Mouse (Mus musculus): ENCODE results near the gene Pygo1.
A peak's percentile ranks its signal among the peaks of the same experiment; 100 is the strongest.

Pygo1 gene

DNA sequence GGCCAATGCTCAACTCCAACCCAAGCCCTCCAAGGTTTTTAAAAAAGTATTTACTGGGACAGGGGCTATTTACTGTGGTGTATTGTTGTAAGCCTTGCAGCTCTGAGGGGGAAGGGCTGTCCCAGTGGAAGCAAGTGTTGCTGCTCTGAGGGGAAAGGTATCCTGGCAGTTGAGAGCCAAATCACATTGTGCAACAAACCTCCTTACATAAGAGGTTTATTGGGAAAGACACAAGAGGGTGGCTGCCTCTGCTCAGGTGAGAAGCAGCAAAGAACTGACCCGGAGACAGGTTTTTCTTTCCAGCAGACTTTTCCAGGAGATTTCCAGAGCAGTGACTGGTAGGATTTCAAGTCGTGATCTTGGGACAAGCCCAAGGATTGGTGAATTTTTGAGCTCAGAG, 10.9 kb downstream of the Pygo1 start:
- no peak for DNase-seq (ENCODE audit: low spot score)

DNA sequence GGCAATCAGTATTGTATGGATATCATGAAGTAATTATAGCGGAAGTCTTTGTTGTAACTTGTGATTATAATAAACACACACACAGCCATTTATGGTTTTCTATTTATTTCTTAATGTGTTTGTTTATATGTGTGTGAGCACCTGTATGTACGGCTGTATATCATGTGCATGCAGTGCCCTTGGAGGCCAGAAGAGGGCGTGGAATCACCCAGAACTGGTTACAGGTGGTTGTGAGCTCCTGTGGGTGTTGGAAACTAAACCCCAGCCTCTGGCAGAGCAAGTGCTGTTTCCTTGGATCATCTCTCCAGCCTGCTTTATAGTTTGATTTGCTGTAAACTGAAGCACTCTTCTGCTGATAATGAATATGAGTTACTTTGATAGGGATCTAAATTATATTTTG, 18.0 kb downstream of the Pygo1 start:
- DNase-seq (ENCODE audit: low spot score) = no peak

DNA sequence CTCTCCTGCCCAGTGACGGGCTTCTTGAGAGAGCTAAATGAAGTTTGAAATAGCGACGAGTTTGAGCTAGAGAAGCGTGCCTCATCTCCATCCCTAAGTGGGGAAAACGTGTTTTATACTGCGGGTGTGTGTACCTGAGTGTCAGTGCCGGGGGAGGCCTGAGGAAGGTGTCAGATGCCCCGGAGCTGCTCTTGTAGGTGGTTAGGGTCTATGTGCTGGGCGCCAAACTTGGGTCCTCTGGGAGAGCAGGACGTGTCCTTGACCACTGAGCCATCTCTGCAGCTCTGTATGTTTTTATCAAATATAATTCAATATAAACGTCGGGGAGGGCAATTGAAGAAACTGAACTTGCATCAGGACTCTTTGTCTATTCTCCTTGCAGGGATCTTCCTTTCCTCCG, 18.8 kb downstream of the Pygo1 start:
- no peak for DNase-seq (ENCODE audit: low spot score)

DNA sequence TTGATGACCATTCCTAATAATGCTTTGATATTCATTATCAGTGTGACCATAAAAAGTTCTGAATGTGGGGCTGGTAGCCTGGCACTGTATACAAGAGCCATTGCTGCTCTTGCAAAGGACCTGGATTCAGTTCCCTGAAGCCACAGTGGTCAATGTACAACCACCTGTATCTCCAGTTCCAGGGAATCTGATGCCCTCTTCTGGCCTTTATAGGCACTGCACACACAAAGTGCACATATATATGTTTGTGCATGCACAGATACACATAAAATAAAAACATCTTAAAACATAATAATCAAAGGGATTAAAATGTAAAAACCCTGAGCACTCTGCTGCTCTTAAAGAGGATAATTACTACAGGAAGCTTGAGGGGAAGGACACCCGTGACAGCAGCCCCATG, 21.6 kb downstream of the Pygo1 start:
- no peak for DNase-seq (ENCODE audit: low spot score)

DNA sequence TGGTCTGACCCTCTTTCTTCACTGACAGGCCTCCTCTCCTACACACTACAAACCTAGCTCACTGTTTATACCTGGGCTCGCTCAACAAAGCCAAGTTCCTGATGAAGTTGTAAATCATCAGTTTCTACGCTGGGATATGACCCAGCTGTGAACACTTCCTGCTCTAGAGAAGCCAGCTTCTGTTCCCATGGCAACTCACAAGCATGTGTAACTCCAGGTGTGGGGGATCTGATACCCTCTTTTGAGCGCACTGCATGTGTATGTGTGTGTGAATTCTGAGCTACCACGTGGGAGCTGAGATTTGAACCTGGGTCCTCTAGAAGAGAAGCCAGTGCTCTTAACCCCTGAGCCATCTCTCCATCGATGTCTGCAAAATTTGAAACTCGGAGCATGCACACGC, 24.1 kb downstream of the Pygo1 start:
- no peak for DNase-seq (ENCODE audit: low spot score)

DNA sequence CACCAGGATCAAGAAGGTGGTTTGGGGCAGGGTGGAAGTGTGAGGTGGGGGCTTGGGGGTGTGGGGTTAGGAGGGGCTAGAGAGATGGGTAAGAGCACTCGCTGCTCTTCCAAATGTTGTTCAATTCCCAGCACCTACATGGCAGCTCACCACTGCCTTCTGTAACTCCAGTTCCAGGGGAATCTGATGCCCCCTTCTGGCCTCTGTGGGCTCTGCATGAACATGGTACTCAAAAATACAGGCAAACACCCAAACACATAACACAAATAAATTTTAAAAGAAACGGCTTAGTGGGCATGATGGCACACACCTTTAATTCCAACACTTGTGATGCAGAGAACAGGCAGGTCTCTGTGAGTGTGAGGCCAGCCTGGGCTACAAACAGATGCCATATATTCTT, 29.3 kb downstream of the Pygo1 start:
- no peak for DNase-seq (ENCODE audit: low spot score)

DNA sequence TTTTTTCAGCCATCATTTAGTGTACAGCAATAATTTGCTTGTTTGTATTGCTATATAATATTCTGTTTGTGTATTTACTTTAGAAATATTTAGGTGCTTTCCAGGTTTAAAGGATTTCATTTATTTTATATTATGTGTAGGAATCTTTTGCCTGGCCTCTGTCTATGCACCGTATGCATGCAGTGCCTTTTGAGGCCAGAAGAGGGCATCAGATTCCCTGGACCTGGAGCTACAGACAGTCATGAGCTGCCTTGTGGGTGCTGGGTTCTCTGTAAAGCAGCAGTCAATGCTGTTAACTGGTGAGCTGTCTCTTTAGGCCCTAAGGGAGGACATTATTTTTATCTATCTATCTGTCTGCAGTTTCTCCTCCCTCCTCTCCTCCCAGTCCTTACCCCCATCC, 30.1 kb downstream of the Pygo1 start:
- no peak for DNase-seq (ENCODE audit: low spot score)

DNA sequence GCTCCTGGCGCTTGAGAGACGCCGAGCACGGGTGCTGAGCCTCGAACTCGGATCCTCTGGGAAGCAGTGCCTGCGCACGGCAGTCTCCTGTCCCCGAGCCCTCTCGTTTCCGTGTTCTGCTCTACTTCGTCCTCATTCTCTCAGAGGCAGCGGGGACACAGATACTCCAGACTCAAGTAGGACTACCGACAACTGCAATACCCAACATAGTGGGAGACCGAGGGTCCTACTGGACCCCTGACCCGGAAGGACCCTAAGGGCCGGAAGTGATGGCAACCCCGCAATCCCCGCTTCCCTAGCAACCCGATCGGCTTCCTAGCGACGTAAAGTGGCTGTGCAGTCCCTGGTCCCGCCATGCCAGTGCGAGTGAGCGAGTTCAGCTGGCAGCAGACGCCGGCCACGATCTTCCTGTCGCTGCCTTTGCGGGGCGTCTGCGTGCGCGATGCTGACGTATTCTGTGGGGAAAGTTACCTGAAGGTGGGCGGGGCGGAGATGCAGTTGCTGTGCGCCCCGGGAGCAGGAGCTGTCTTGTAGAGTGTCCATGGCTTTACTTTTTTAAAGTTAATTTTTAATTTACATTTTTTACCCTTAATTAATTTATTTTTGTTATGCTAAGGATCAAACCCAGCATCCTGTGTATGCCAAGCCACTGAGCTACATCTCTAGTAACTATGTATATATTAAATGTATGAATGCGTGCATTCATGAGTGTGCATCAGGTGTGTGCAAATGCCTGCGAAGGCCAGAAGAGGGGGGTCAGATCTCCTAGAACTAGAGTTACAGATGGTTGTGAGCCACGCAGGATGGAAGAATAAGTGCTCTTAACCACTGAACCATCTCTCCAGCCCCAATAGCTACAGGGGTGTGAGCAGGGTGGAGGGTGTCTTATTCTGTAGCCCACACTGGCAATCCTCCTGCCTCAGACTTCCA, 33.3 kb downstream of the Pygo1 start, which contains the start of the genes Dyx1c1 and Gm44503:
Gene Dyx1c1 (plus strand): TSS at position 265 of the 930 bp plus-strand sequence.
Gene Gm44503 (plus strand): TSS at position 332 of the 930 bp plus-strand sequence.
- DNase-seq (ENCODE audit: low spot score) = peak; percentile 70

DNA sequence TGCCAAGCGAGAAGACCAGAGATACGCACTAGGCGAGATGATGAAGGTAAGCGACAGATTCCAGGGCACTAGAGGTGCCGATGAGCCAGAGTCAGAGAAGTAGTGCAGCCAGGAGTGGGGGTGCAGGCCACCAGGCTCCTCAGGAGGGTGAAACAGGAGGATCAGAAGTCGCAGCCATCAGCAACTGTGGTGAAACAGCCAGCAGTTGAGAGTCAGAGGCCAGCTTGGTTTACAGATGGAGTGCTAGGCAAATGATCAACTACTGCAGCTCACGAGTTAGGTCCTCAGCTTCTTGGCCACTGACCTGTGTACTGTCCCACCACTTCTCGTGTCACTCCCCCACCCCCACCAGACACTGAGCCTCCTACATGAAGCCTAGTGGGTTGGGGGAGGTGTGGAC, 35.9 kb downstream of the Pygo1 start:
- no peak for DNase-seq (ENCODE audit: low spot score)

DNA sequence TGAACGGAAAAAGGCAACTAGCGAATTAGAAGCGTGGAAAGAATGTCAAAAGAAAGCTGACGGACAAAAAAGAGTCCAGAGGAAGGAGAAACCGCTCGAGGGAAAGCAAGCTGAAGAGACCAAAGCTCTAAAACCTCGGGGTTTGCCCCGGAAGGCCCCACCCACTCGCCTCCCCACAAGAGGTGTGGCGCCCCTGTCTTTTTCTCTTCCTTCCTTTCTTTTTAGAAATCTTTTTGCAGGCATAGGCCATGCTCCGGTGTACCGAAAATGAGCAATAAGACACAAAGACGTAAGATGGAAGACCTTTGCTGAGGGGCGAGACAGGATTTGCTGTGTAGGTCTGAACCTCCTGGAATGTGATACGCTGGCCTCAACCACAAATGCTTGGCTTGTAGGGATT, 36.5 kb downstream of the Pygo1 start:
- DNase-seq (ENCODE audit: low spot score) = no peak

DNA sequence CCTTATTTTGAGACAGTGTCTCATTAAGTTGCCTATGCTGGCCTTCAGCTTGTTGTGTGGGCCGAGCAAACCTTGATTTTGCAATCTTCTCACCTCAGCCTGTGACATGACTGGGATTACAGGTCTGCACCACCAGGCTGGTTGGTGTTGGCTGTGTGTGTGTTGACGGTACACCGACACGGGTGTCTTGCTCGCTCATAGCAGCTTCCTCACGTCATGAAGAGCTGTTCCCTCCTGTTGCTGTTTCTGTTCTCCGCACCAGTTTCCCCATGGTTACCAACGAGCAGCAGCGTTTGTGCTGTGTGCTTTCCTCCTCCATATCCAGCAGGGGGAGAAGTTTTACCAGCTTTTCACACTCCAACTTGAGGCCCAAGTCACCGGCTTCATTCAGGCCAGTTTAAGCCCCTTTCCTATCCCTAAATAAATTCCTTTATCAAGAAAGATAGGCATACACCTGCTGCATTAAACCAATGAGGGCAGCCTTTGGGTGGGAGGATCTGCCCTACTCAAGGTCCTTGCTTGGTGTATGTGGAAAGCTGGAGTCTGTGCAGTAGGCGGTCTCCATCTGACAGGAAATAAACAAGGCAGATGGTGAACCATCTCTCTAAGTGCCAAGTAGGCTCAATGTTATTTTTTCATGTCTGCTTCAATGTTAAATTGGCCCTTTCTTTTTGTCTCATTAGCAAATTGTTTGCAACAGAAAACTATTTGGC, 43.1 kb downstream of the Pygo1 start:
- peak; percentile 30 for DNase-seq (ENCODE audit: low spot score)

DNA sequence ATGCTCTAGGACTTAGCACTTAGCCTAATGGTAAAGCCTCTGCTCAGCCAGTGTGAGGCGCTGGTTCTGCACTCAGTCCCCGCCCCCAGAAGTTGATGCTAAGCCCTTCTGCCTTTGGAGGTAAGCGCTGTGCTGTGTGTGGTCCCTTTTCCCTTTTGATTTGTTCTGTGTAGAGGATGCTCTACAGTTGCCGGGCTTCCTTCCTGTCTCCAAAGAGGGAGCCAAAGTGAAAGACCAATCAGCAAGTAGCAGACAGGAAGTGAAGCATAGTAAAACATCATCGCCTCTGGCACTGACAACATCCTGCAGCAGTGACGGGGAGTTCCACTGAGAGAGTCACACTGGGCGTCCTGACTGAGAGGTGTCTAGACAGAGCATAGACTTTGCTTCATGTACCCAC, 44.4 kb downstream of the Pygo1 start:
- no peak for DNase-seq (ENCODE audit: low spot score)

DNA sequence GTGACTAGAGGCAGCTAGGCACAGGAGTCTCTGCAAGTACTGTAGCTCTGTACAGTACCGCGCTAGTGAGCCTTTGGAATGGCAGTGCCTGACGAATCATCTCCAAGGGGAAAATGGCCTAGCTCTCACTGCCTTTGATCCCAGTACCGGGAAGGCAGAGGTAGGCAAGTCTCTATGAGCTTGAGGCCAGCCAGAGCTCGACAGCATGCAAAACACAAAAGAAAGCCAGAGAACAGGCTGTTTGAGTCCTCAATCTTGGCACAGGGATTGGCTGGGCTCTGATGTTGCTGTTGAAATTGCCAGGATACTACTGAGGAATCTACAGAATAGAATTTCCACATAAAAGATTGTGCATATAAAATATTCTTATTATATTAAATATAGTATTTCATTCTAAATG, 47.0 kb downstream of the Pygo1 start:
- no peak for DNase-seq (ENCODE audit: low spot score)

DNA sequence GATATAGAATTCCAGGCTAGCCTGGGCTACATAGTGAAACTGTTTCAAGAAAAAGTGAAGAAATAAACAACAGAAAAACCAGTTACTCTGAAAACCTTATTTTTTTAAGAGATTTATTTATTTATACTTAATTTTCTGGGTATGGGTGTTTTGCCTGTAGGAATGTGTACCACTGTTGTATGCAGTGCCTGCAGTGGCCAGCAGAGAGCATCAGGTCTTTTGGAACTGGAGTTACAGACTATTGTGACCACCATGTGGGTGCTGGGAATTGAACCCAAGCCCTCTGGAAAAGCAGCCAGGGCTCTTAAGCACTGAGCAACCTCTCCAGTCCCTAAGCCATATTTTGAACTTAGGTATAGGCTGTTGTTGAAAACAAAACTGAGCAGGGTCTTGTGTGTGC, 47.5 kb downstream of the Pygo1 start:
- no peak for DNase-seq (ENCODE audit: low spot score)

DNA sequence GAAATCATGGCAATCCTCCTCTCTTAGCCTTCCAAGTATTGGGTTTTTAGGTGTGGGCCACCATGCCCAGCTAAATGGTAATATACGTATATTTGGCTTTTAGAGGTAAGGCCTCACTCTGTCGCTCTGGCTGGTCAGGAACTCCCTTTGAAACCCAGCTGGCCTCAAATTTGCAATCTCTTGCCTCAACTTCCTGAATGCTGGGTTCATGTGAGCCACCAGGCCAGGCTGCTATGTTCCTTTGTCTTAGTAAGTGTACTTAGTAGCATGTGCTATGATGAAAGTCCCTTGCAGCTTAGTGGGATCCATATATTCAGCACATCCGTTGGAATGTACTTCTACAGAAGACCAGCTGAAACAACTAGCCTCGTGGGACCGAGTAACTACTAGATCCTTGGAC, 49.3 kb downstream of the Pygo1 start:
- no peak for DNase-seq (ENCODE audit: low spot score)

DNA sequence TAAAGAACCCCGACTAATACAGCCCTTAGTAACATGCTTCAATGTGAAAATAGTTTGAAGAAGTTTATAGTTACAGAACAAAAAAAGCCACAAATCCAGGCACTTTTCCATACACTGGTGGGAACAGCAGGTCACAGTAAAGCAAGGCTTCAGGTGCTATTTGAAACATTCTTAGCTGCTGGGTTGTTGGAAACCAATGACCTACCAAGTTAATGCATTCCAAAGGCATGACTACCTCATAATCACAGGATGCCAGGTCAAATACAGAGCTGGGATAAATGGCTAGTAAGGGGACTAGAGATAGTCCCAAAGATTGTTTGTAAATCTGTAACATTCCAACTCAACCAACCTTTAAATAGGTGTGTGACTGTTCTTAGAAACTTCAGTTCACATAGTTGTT, 49.8 kb downstream of the Pygo1 start:
- no peak for DNase-seq (ENCODE audit: low spot score)

DNA sequence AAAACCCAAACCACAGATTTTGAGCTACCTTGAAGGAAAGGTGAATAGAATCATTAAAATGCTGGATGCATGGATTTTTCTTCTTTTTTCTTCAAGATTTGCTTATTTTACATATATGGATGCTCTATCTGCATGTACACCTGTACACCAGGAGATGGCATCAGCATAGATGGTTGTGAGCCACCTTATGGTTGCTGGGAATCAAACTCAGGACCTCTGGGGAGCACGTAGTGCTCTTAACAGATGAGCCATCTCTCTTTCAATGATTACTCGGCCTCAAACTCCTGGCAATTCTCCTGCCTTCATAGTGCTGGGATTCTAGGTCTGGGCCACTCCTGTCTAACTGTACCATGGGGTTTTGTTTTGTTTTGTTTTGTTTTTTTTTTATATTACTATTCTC, 57.6 kb downstream of the Pygo1 start:
- DNase-seq (ENCODE audit: low spot score) = no peak

DNA sequence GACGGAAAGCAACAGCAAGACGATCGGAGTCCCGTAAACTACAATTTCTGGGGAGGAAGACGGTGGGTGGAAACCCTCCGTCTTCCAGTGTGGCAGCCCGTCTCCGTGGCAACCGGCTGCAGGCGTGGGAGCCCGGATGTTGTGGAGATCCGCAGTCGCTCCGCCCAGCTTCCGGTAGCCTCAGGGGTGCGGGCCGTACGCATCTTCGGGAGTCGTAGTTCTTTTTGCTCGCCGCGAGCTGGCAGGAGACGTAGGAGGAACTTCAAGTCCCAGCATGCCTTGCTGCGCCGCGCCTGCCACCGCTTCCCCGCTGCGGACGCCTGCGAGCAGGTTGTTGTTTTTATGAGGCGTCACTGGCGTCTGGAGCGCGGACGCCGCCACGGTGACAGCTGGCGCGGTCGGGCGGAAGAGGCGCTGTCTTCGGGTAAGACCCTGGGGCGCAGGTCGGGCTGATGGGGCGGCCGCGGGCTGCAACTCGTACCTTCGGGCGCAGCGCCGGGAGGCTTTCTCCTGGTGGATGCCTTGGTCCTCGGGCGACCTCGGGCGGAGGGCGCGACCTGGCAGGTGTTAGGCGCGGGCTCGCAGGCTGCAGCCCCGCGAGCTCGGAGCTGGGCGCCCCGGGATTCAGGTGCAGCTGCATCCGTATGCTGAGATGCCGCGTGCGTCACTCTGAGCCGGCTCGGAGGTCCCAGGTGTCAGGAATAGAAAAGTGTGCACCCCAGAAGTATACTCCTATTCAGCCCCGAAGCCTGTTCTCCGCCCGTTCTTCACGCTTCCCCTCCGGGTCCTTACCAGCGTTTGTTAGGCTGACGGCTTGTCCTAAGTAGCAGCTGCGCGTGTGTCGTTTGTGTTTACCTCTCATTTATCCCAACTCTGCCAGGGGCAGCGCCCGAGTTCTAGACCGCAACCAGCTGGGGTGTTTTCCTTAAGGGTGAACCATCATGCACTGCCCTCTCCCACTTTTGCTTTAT, 60.1 kb downstream of the Pygo1 start, which contains the start of the genes Ccpg1os and Ccpg1:
Gene Ccpg1os (minus strand): TSS at position 133 of the 971 bp plus-strand sequence.
Gene Ccpg1 (plus strand): TSS at position 180 of the 971 bp plus-strand sequence.
- peak; percentile 96 for DNase-seq (ENCODE audit: low spot score)

DNA sequence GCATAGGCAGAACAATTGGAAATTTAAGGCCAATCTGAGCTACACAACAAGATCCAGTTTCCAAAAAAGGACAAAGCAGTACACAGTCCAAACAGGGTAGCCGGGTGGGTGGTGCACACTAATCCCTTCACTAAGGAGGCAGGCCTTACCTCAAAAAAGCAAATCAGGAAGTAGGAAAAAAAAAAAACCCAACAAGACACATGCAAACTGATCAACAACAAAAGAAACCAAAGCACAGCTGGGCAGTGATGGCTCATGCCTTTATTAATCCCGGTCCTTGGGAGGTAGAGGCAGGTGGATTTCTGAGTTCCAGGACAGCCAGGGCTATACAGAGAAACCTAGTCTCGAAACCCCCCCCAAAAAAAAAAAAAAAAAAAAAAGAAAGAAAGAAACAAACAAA, 62.3 kb downstream of the Pygo1 start:
- no peak for DNase-seq (ENCODE audit: low spot score)

DNA sequence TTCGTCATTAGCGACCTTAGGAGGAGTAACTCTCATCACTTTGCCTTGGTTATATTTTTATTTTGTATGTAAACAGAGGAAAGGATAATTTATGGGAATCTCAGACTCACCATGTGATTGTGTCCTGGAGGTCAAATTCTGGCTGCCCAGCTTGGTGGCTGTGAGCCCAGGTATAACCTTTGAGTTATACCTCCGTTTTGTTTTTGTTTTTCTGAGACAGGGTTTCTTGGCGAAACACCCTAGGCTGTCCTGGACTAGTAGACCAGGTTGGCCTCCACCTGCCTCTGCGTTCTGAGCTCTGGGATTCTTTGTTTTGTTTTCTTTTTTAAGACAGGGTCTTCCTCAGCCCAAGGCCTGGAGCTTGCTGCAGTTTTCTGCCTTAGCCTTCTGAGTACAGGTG, 63.3 kb downstream of the Pygo1 start:
- no peak for DNase-seq (ENCODE audit: low spot score)

DNA sequence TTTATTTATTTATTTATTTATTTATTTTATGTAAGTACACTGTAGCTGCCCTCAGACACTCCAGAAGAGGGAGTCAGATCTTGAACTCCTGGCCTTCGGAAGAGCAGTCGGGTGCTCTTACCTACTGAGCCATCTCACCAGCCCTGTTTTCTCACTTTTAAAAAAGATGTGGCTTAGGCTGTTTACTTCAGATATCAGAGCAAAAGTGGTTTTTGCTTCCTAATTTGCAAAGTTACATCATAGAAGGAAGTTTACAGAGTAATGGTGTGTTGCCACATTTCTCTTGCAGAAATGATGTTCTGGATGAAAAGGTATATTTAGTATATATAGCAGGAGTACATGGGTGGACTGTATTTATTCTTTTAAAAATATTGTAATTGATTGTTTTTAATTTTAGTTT, 66.0 kb downstream of the Pygo1 start:
- no peak for DNase-seq (ENCODE audit: low spot score)

DNA sequence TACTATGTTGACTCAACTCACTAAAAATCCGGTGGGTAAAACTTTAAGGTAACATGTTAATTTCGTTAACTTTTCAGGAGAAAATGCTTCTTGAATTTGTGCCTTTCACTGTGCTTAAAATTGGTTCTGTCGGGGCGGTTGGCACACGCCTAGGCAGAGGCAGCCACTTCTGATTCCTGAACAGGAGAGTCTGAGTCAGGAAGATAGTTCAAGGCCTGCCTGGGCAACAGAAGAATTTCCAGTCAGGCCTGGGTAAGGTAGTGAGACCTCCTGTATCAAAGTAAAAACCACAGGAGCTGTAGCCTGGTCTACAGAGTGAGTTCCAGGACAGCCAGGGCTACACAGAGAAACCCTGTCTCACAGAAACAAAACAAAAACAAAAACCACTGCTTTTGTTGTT, 67.1 kb downstream of the Pygo1 start:
- DNase-seq (ENCODE audit: low spot score) = no peak

Data from ovary, adult 18-20 months (tissue).